Mouse (Mus musculus): ENCODE data around the gene Tusc2. TPM values are rescaled to one million over a fixed set of nuclear protein-coding genes. Genes with fewer than 3 reads are reported as not detected.
A peak's percentile ranks its signal among the peaks of the same experiment; 100 is the strongest.

Gene Tusc2
- polyA plus RNA-seq, 1 experiment from 2014 or later: 53.0 TPM

DNA sequence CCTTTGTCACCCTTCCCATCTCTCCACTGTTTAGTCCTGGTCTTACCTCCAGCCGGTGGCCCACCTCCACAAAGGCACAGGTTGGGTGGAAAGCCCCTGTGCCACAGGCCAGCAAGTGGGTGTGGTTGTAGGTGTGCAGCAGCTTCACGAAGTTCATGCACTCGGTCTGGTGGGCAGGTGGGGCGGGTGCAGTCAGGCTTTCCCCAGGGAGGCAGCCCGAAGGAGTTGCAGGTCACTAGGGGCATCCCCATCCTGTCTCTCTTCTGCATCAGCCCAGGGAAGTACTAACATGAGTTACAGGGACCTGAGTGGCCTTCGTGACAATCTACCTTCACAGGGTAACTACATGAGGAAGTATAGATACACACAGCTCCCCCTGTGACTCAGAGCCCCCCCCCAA is 40.2 kb downstream of the Tusc2 start:
- no peak for ATAC-seq (ENCODE audit: insufficient number of reproducible peaks, insufficient read depth, low FRiP score, low read depth)
- no peak overlapping the region for H3K4me2 ChIP-seq (ENCODE audit: low read length)
- H3K27ac ChIP-seq (replicated peaks in 1 of 2; ENCODE audit: control insufficient read depth in 1 of 2, insufficient read depth in 1 of 2, low read depth in 2 of 2, low read length in 2 of 2): no peak overlapping the region
- H3K9me3 ChIP-seq (ENCODE audit: control insufficient read depth, low read length): no peaks in the 10 kb centered on the region
- peaks cover 28 to 44% of the 10 kb centered on the region in 2 experiments for H3K4me1 ChIP-seq (ENCODE audit: control insufficient read depth in 2 of 2, insufficient read depth in 2 of 2, low read length in 2 of 2)
- no peak overlapping the region for H3K9ac ChIP-seq (ENCODE audit: low read length)
- 0 out of 2 replicates have a peak, but pooled peaks cover 3% of the 10 kb centered on the region for H3K27me3 ChIP-seq (ENCODE audit: control insufficient read depth, insufficient read depth, low read length)
- 74% methylated on average over 6 of the region's 6 CpGs for WGBS
- H3K4me3 ChIP-seq (ENCODE audit: control insufficient read depth in 1 of 2, insufficient read depth in 1 of 2, low read depth in 1 of 2, low read length in 2 of 2): no peak overlapping the region
- no peaks in the 10 kb centered on the region for H3K36me3 ChIP-seq (ENCODE audit: control insufficient read depth, insufficient read depth, low read length)

DNA sequence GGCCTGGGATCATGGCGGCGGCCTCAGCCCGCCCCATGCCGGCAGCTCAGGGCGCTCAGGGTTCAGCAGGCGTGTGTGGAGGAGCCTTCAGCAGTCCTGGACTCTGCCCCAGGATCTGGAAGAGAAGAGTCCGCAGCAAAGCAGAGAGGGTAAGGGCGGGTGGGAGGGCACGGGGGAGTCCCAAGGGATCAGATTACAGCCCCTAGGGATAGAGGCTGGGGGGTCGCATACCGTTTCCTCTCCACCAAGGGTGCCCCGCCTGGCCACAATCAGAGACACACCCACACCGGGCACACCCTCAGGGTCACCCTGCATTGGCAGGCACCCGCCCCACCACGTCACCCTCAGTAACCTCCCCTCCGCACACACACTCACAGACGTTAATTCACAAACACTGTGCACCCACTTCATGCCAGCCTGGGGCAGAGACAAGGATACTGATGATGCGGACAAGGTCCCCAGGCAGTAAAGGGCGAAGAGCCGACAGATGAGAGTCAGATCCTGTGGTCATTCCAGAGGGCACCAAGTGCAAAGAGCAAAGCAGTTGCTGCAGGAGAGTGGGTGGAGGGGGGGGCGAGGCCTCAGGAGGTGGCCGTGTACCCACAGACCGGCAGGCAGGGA is 42.1 kb downstream of the Tusc2 start:
- peak overlapping the region; percentile 63 for H3K9ac ChIP-seq (ENCODE audit: low read length)
- no peak for ATAC-seq (ENCODE audit: insufficient number of reproducible peaks, insufficient read depth, low FRiP score, low read depth)
- 40% methylated on average over 23 of the region's 23 CpGs for WGBS
- H3K4me2 ChIP-seq (ENCODE audit: low read length): peak overlapping the region; percentile 50
- H3K36me3 ChIP-seq (ENCODE audit: control insufficient read depth, insufficient read depth, low read length): no peaks in the 10 kb centered on the region
- peak overlapping the region in 1 of 2 experiments; percentile 37; a peak in 1 of 4 replicates for H3K27ac ChIP-seq (replicated peaks in 1 of 2; ENCODE audit: control insufficient read depth in 1 of 2, insufficient read depth in 1 of 2, low read depth in 2 of 2, low read length in 2 of 2)
- H3K27me3 ChIP-seq (ENCODE audit: control insufficient read depth, insufficient read depth, low read length): 0 out of 2 replicates have a peak, but pooled peaks cover 3% of the 10 kb centered on the region
- no peaks in the 10 kb centered on the region for H3K9me3 ChIP-seq (ENCODE audit: control insufficient read depth, low read length)
- peaks cover 40 to 63% of the 10 kb centered on the region in 2 experiments for H3K4me1 ChIP-seq (ENCODE audit: control insufficient read depth in 2 of 2, insufficient read depth in 2 of 2, low read length in 2 of 2)
- no peak overlapping the region; a peak in 1 of 4 replicates for H3K4me3 ChIP-seq (ENCODE audit: control insufficient read depth in 1 of 2, insufficient read depth in 1 of 2, low read depth in 1 of 2, low read length in 2 of 2)

- Histone ChIP-seq H3K4me3 (ENCODE audit: control insufficient read depth in 1 of 2, insufficient read depth in 1 of 2, low read depth in 1 of 2, low read length in 2 of 2) (peak overlapping the region; percentile 36 to 37), H3K27me3 (ENCODE audit: control insufficient read depth, insufficient read depth, low read length) (no peaks in the 10 kb centered on the region), H3K4me2 (ENCODE audit: low read length) (peak overlapping the region; percentile 61), H3K9ac (ENCODE audit: low read length) (peak overlapping the region; percentile 70), H3K4me1 (ENCODE audit: control insufficient read depth in 2 of 2, insufficient read depth in 2 of 2, low read length in 2 of 2) (peaks cover 49 to 72% of the 10 kb centered on the region in 2 experiments), H3K9me3 (ENCODE audit: control insufficient read depth, low read length) (no peaks in the 10 kb centered on the region), H3K27ac (replicated peaks in 1 of 2; ENCODE audit: control insufficient read depth in 1 of 2, insufficient read depth in 1 of 2, low read depth in 2 of 2, low read length in 2 of 2) (peak overlapping the region; percentile 20 to 83; a peak in 3 of 4 replicates), H3K36me3 (ENCODE audit: control insufficient read depth, insufficient read depth, low read length) (no peaks in the 10 kb centered on the region)
- no peak for ATAC-seq (ENCODE audit: insufficient number of reproducible peaks, insufficient read depth, low FRiP score, low read depth)
- 16% methylated on average over 9 of the region's 9 CpGs for whole genome bisulfite sequencing
These were observed 43.5 kb downstream of the Tusc2 start for GRCm38 (mm10) chr9:107606591-107606990.

DNA sequence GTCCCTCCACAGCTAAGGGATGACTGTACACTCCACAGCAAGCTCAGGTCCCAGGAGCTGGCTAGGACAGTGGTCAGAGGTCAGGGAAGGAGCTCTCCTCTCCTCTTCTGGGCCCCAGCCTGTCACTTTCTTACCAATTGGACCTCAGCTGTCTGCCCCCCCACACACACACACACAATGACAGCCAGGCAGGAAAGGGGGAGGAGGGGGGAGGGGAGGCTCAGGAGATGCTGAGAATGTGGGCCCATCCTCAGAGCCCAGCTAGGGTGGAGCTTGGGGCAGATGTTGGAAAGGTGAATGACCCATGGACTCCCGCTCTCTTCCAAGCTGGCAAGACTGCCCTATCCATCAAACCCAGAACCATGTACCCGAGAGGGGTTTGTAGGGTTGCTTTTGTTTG is 44.0 kb downstream of the Tusc2 start:
- ATAC-seq (ENCODE audit: insufficient number of reproducible peaks, insufficient read depth, low FRiP score, low read depth): no peak
- peak overlapping the region; percentile 20 to 83; a peak in 3 of 4 replicates for H3K27ac ChIP-seq (replicated peaks in 1 of 2; ENCODE audit: control insufficient read depth in 1 of 2, insufficient read depth in 1 of 2, low read depth in 2 of 2, low read length in 2 of 2)
- H3K9ac ChIP-seq (ENCODE audit: low read length): peak overlapping the region; percentile 70
- peak overlapping the region; percentile 61 for H3K4me2 ChIP-seq (ENCODE audit: low read length)
- H3K36me3 ChIP-seq (ENCODE audit: control insufficient read depth, insufficient read depth, low read length): no peaks in the 10 kb centered on the region
- H3K27me3 ChIP-seq (ENCODE audit: control insufficient read depth, insufficient read depth, low read length): no peaks in the 10 kb centered on the region
- H3K4me3 ChIP-seq (ENCODE audit: control insufficient read depth in 1 of 2, insufficient read depth in 1 of 2, low read depth in 1 of 2, low read length in 2 of 2): peak overlapping the region; percentile 36 to 37
- no peaks in the 10 kb centered on the region for H3K9me3 ChIP-seq (ENCODE audit: control insufficient read depth, low read length)
- H3K4me1 ChIP-seq (ENCODE audit: control insufficient read depth in 2 of 2, insufficient read depth in 2 of 2, low read length in 2 of 2): peaks cover 54 to 76% of the 10 kb centered on the region in 2 experiments
- 84% methylated on average over 2 of the region's 2 CpGs for WGBS

DNA sequence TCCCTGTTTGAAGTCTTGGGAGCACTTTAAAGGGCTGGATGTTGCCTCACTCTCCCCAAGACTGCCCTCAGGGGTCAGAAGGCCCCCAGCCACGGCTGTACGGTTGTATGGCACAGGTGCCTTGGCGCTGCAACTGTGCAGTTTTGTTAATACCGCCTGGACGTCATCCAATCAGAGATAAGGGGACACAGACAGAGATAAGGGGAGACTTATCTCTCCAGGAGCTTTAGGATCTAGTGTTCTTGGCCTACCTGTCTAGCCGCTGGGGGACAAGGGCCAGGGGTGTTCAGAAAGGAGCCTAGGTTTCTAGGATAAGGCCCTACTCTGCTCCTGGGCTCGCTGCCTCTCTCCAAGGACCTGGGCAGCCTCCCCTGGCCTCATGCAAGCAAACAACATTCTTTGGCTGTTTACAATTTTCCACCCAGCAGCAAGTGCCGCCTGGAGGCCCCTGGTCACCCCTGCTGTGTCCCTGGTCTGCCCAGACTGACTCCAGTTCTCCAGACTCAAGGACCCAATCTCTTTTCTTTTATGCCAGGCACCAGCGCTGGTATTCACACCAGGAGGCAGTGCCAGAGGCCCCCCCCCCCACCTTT is 44.7 kb downstream of the Tusc2 start:
- Histone ChIP-seq H3K9me3 (ENCODE audit: control insufficient read depth, low read length) (no peaks in the 10 kb centered on the region), H3K27ac (replicated peaks in 1 of 2; ENCODE audit: control insufficient read depth in 1 of 2, insufficient read depth in 1 of 2, low read depth in 2 of 2, low read length in 2 of 2) (peak overlapping the region; percentile 56 to 83; a peak in 3 of 4 replicates), H3K27me3 (ENCODE audit: control insufficient read depth, insufficient read depth, low read length) (no peaks in the 10 kb centered on the region), H3K4me3 (ENCODE audit: control insufficient read depth in 1 of 2, insufficient read depth in 1 of 2, low read depth in 1 of 2, low read length in 2 of 2) (0 out of 4 replicates have a peak overlapping the region, but pooled peaks of 1 of the 2 experiments have one; percentile 9), H3K9ac (ENCODE audit: low read length) (peak overlapping the region; percentile 70), H3K36me3 (ENCODE audit: control insufficient read depth, insufficient read depth, low read length) (no peaks in the 10 kb centered on the region), H3K4me1 (ENCODE audit: control insufficient read depth in 2 of 2, insufficient read depth in 2 of 2, low read length in 2 of 2) (peaks cover 52 to 75% of the 10 kb centered on the region in 2 experiments), H3K4me2 (ENCODE audit: low read length) (peak overlapping the region; percentile 61)
- WGBS: 17% methylated on average over 9 of the region's 9 CpGs
- no peak for ATAC-seq (ENCODE audit: insufficient number of reproducible peaks, insufficient read depth, low FRiP score, low read depth)

DNA sequence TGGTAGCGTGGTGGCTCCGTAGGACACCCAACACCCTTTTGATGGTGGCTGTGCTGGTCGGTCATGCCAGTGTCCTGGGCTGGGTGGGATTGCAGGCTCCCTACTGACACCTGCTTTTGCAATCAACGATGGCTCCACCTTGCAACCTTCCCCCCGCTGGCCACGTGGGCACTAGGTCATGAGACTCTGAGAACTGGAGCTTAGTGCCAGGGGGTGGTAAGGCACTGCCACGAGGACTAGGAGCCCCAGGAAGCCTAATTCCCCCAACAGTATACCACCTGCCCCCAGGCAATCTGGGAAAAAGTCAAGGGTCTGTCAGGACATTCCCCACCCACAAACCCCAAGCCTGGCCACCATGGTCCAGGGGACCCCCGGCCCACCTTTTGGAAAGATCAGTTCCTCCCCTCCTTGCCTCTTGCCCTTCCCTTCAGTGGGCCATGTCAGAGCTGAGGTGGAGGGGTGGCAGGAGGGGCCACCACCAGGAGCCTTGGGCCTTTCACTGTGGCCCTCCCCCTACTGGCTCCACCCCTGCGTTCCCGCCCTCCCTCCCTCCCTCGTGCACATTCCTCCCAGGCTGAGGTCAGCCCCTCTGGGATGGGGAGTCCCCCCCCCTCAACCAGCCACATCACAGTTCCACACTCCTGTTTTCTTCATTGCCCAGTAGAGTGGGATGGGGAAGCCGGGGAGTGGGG is 45.8 kb downstream of the Tusc2 start, which contains the start of gene Sema3b:
TSS of gene Sema3b (minus strand) at position 489 of the 692 bp plus-strand sequence.
- 50% methylated on average over 11 of the region's 12 CpGs for WGBS
- Histone ChIP-seq H3K27me3 (ENCODE audit: control insufficient read depth, insufficient read depth, low read length) (no peaks in the 10 kb centered on the region), H3K4me2 (ENCODE audit: low read length) (peak within 1 kb of the TSS; percentile 61), H3K9ac (ENCODE audit: low read length) (peak within 1 kb of the TSS; percentile 70), H3K9me3 (ENCODE audit: control insufficient read depth, low read length) (no peaks in the 10 kb centered on the region), H3K27ac (replicated peaks in 1 of 2; ENCODE audit: control insufficient read depth in 1 of 2, insufficient read depth in 1 of 2, low read depth in 2 of 2, low read length in 2 of 2) (peak within 1 kb of the TSS; percentile 56 to 83; a peak in 3 of 4 replicates), H3K36me3 (ENCODE audit: control insufficient read depth, insufficient read depth, low read length) (peaks cover 4% of the 10 kb centered on the region), H3K4me3 (ENCODE audit: control insufficient read depth in 1 of 2, insufficient read depth in 1 of 2, low read depth in 1 of 2, low read length in 2 of 2) (0 out of 4 replicates have a peak within 1 kb of the TSS, but pooled peaks of 1 of the 2 experiments have one; percentile 9), H3K4me1 (ENCODE audit: control insufficient read depth in 2 of 2, insufficient read depth in 2 of 2, low read length in 2 of 2) (peaks cover 52 to 75% of the 10 kb centered on the region in 2 experiments)
- peak; percentile 8; the same call in 1 of the 2 replicates for ATAC-seq (ENCODE audit: insufficient number of reproducible peaks, insufficient read depth, low FRiP score, low read depth)

DNA sequence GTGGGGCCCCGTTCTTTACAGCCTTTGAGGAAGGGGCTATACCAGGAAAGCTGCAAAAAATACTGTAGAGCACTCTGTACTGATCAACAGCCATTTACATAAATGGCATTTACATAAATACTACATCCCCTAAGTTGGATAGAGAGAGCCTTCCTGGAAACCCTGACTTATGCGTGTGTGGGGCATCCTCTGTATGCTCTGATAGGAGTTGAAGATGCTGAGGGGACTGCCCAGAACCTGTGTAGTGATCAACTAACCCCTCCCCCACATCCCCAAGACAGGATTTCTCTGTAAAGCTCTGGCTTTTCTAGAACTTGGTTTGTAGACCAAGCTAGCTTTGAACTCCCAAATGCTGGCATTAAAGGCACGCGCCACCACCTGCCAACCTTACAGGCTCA is 46.4 kb downstream of the Tusc2 start:
- Histone ChIP-seq H3K4me2 (ENCODE audit: low read length) (peak overlapping the region; percentile 61; the same call in 1 of the 2 replicates), H3K9ac (ENCODE audit: low read length) (no peak overlapping the region), H3K27ac (replicated peaks in 1 of 2; ENCODE audit: control insufficient read depth in 1 of 2, insufficient read depth in 1 of 2, low read depth in 2 of 2, low read length in 2 of 2) (no peak overlapping the region)

More for the DNA sequence above, 46.4 kb downstream of the Tusc2 start:
- peaks cover 51 to 70% of the 10 kb centered on the region in 2 experiments for H3K4me1 ChIP-seq (ENCODE audit: control insufficient read depth in 2 of 2, insufficient read depth in 2 of 2, low read length in 2 of 2)
- peaks cover 9% of the 10 kb centered on the region for H3K36me3 ChIP-seq (ENCODE audit: control insufficient read depth, insufficient read depth, low read length)
- 69% methylated on average over 4 of the region's 4 CpGs for WGBS
- H3K4me3 ChIP-seq (ENCODE audit: control insufficient read depth in 1 of 2, insufficient read depth in 1 of 2, low read depth in 1 of 2, low read length in 2 of 2): no peak overlapping the region
- ATAC-seq (ENCODE audit: insufficient number of reproducible peaks, insufficient read depth, low FRiP score, low read depth): no peak
- H3K9me3 ChIP-seq (ENCODE audit: control insufficient read depth, low read length): no peaks in the 10 kb centered on the region
- H3K27me3 ChIP-seq (ENCODE audit: control insufficient read depth, insufficient read depth, low read length): no peaks in the 10 kb centered on the region
